Mouse (Mus musculus) thymus, postnatal 14 days (tissue): ENCODE results near the gene Art2b.
"Not testable (repeated sequence)": the region's sequence is repeated elsewhere in the genome, so short reads cannot be mapped to it uniquely, and the experiment has no call there.

Experiments
- DNase-seq: peaks from one replicate; pipeline ENCODE4 v3.0.0; 2021

Art2b gene

DNA sequence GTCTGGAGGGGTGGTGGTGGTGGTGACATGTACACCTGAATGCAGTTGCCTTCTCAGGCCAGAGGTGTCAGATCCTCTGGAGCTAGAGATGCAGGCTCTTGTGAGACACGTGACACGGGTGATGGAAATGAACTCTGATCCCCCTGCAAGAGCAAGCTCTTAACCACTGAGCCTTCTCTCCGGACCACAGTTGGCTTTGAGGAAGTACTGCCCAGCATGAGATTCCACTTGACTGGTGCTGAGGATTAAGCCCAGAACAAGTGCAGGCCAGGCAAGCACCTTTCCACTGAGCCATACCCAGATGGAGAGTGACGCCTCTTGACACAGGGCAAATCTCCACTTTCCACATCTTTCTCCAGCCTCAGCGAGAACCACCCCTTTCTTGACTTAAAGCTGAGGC lies 26.0 kb downstream of the Art2b start:
- DNase-seq, result not testable (repeated sequence)

DNA sequence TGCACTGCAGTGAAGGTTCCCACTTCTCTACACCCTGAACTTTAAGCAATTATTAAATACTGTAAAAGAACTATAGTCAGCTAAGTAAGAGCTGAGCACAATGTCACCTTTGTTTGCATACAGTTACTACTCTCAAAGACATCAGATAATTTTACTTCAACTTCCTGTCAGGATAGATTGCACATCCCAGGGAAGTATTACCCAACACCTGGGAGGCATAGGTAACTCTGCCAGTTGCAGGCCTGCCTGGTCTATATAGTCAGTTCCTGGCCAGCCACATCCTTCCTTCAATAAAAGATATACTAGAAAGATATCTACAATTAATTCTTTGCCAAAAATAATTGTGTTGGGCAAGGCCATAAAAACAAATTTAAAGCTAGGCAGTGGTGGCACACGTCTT lies 28.0 kb downstream of the Art2b start:
- no peak for DNase-seq

DNA sequence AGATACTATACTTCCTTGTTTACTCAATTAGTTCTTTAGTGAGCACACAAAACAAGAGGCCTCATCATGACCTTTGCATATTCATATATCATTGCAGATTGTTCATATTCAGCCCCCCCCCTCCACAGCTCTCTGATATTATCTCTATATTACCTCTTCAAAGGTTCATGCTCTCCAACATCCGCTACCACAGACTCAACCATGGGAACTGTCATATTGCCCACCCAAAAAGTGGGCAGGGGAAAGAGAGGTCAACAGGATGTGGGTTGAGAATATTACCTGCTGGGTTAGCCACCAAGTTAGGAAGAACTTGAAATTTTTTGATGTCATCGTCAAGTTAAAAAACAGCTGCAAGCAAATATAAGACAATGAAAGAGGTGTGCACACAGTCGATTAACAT lies 29.9 kb downstream of the Art2b start:
- DNase-seq, result not testable (repeated sequence)

DNA sequence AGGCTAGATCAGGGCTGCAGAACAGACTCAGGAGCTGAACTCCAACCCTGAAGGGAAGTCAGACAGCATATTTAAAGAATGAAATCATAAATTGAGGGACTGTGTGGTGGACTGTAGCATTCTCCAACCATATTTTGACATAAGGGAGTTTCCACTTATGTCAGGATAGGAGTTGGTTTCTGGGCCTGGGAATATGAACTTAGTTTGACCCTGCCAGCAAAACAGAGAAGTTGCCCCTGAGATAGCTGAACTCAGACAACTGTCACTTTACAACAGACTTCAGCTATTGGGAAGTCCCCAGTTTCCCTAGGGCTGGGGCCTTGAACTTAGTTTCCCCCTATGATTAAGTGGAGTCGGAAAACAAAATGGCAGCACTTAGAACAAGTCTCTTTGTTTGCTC lies 33.9 kb downstream of the Art2b start:
- DNase-seq, result no peak

DNA sequence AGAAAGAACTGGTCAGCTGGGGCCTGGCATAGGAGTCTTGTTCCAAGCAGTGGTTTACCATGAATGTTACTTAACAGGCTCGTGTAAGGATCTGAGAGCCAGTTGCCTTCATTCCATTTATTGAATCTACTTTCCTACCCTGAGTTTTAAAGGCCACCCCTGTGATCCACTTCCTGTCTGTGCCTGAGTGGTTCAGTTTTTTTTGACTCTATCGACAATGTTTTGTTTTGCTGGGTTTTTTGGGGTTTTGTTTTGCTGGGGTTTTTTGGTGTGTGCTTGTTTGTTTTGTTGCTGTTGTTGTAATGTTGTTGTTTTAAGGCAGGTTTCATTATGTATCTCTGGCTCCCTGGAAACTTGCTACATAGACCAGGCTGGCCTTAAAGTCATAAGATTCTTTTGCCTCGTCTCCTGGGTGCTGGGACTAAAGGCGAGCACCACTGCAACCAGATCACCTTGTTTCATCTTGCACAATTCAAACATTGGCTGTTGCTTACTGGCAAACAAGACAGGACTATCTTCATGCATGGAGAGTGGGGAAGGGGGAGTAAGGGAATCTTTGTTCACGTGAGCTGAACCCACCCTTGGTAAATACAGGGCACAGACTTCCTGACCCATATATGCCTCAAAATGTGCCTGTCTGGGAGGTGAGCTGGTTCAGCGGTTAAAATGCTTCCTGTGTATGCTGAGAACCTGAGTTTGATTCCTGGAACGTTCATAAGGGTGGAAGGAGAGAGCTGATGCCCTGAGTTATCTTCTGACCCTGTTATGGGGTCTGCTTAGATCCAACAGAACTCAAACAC lies 34.5 kb downstream of the Art2b start:
- DNase-seq, result peak; percentile 33

DNA sequence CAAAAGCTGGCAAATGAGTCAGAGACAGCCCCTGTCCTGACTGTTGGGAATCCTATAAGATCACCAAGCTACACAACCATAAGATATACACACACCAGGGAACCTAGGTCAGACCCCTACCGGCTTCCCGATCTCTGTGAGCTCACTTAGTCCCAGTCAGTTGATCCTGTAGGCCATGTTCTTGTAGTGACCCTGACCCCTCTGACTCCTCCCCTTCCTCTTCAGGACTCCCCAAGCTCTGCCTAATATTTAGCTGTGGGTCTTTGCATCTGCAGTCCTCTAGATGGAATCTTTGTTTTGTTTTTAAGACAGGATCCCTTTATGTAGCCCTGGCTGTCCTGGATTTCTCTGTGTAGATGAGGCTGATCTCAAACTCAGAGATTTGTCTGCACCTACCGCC lies 36.1 kb downstream of the Art2b start:
- no peak for DNase-seq

DNA sequence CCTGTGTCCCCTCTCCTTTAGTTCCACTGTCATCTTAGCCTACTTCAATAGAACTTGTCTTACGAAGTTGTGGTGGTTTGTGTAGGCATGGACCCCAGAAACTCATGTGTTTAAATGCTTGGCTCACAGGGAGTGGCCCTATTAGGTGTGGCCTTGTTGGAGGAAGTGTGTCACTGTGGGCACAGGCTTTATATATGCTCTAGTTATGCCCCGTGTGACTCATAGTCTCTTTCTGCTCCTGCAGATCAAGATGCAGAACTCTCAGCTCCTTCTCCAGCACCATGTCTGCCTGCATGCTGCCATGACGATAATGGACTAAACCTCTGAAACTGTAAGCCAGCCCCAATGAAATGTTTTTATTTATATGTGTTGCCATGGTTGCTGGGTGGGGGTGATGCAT lies 37.7 kb downstream of the Art2b start:
- DNase-seq, result no peak

DNA sequence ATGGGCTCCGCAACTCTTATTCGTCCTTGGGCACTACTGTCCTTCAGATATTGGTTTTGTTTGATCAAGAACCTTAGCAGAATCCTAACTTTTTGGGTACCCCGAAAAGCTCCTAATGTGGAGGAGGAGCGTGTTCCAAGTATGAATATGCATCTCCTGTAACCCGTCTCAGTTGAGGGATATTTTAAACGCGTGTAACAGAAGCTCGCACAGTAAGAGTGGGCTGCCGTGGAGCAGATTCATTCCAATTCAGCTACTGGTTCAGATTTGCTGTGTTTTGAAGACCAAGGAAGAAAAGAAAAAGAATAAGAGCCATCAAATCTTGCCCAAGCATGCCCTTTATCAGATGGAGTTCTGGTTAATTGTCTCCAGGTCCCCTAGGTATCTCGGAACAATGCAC lies 43.7 kb downstream of the Art2b start:
- no peak for DNase-seq

DNA sequence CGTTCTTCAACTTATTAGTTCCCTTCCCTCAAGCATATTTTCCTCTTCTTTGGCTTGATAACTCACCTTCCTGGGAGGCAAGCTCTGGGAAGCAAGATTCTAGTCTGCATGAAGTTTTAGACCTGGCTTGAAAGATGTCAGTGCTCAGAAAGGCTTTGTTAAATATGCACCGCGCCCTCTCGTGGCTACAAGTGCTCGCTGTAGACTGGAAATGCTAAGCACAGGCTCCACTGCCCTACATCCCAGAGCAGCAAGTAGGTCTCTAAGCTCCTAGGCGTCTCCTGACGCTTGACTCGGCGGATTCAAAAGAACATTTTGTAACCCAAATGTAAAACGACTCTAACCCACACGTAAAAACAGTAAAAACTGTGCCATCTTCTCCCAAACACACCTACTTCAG lies 44.3 kb downstream of the Art2b start:
- DNase-seq, result peak; percentile 74

DNA sequence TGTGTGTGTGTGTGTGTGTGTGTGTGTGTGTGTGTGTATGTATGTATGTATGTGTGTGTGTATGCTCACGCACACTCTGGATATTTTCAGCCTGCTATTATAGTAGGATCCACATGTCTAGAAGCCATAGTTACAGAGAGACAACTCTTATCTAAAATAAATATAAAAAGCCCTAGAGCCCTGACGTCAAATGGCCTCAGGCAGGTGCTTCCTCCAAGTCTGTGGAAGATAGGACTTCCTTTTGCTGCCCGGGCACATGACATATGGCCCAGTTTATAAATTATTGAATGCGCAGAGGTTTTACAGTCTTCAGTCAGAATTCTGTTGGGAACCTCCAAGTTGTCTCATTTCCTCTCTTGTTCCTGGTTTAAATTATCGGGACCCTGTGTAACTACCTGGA lies 44.7 kb downstream of the Art2b start:
- DNase-seq, result no peak

DNA sequence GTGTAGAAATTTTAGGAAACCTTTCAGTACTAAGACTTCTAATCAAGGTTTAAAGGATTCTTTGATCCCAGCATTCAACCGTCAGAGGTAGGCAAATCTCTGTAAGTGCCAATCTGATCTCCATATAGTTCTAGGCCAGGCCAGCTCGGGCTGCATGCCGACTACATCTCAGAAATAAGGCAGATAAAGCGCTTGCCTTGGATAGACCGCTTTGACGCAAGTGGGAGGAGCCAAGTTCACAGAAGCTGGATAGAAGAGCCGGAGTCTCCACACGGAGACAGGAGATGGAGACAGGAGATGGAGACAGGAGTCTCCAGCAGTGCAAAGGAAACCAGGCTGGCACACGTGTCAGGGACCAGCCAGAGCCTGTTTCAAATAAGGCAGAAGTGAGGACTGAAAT lies 45.6 kb downstream of the Art2b start:
- no peak for DNase-seq

DNA sequence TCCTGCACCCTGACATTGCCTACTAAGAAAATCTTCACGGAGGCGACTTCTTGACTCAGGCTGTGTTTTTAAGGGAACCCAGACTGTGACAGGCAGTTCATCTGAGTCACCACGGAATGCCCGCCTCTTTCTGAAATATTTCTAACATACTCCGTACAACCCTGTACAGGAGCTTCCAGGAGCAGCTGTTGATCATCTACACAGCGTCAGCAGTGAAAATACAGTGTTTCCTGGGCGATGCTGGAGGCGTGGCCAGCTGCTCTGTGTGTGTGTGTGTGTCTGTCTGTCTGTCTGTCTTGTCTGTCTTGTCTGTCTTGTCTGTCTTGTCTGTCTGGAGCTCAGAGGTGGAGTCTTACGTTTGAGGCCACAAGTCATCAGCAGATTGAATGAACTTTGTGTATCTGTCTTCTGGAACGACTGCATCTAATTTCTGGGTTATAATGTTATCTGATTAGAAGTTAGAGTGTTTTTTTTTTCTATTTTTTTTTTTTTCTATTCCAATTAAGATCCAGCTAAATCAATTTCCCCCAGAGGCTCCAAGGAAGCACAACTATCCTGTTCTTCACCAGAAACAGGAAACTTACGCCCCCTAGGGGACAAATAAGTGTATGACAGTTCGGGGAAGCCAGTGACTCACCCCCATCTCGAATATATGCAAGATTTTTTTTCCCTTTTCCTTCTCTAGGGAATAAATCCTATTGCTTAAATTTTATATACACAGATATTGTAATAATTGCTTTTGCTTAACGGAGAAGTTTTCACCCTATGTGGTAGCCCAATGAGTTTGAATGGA lies 47.1 kb downstream of the Art2b start:
- DNase-seq, result peak; percentile 54

DNA sequence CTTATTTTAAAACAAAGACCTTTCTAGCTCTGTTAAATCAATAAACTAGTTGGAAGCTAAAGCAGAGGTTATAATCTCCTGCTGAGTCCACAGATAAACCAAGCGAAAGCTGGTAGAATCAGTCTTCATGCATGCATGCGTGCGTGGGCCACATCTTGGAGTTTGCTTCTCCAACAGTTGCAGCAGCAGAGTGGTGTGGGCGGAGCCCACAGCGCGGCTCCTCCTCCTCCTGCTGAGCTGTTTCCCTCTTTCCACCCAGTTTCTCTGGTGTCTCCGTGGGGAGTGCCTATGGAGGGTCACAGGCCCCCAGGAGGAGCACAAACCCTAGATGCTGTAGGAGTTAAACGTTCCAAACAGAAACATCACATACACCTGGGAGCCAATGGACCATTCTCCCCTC lies 47.9 kb downstream of the Art2b start:
- DNase-seq, result peak; percentile 13

DNA sequence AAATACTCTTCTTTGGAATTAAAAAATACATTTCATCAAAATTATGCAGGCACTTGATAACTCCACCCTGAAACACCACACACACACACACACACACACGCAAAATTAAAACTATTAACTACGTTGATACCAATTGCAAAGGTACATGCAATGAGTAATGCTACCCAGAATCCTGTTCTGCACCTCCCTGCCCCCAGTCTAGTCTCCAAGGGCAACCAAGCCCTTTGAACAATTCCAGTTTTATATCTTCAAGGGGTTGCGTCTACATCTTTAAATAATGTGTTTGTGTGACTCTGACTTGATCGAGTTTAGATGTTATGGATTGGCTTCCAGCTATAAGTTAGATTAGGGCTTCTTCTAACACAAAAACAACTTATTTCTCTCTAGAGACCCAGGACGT lies 49.9 kb downstream of the Art2b start:
- no peak for DNase-seq

DNA sequence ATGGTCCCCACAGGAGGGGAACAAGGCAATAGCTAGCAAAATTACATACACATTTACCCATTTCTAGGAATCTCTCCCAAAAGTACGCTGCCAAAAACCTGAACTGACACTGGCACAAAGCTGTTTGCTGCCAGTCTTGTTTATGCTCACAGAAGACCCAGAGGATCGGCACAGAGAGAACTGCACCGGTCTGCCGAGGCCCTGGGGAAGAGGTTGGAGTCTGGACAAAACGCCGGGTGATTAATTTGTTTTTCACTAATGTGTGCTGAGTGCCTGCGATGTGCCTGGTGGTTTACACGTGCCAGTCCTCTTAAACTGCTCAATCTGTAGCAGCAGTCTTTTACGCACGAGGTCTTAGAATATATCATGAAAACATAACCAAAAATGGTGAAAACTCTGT lies 50.3 kb downstream of the Art2b start:
- DNase-seq, result no peak

DNA sequence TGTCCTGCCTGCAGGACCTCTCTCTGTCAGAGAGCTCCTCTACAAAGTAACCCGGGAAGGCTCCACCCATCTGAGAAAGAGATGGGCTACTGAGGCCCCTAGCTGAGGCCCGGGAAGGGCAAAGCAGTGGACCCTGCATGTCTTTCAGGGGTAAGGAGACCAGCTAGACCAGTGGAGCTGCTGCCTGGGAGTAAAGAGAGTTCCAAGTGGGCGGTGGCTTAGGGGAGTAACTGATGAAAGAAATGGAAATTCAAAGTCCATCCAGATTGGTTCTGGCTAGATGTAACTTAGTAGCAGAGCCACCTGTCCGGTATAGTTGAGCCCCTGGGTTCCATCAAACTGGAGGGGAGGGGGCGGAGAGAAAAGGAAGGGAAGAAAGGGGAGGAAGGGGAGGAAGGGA lies 51.0 kb downstream of the Art2b start:
- DNase-seq, result no peak
